Mouse (Mus musculus) kidney, postnatal 4 days (tissue): ENCODE data around the gene Baiap2l1.

ENCODE experiments used
- DNase-seq, 2 experiments: peaks; one replicate each; pipeline ENCODE4 v3.0.0; 2021; ENCODE audit warnings: mixed read lengths in 2 of 2

Gene Baiap2l1

DNA sequence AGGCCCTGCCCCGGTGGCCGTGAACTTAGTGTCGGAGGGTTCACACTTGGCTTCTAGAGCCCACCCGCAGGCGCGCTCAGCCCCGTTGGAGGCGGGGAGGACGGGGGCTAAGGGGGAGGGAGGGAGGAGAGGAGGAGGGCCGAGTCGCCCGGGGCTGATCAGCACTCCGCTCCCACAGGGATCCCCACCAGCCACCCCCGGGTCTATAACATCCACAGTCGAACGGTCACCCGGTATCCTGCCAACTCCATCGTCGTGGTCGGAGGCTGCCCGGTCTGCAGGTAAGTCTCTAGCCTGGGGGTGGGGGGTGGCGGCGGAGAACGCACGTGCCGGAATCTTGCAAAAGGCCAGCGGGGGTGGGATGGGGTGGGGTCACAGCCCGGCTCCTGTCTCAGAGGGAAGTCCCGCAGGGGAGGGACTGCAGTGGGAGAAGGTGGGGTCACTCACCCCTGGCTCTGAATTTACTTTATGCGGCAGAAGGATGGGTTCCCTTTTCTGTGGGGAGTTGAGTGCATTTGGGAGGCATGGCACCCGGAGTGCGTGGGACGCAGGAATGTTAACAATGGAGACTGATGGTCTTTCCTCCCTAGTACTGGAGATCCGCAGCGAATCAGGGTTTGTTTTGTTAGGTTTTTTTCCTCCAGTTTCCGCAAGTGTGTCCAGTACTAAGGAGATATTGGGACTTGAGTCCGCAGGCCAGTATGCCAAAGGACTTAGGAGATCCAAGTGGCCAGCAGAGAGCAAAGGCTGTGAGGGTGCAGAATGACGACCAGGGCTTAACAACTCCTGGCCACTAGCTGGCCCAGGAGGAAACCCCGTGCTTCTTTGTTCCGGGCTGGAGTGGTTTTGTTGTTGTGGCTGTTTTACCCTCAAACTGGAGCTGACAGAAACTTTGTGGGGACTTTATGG, 102.0 kb downstream of the Baiap2l1 start:
- DNase-seq = peak; percentile 67 to 79

DNA sequence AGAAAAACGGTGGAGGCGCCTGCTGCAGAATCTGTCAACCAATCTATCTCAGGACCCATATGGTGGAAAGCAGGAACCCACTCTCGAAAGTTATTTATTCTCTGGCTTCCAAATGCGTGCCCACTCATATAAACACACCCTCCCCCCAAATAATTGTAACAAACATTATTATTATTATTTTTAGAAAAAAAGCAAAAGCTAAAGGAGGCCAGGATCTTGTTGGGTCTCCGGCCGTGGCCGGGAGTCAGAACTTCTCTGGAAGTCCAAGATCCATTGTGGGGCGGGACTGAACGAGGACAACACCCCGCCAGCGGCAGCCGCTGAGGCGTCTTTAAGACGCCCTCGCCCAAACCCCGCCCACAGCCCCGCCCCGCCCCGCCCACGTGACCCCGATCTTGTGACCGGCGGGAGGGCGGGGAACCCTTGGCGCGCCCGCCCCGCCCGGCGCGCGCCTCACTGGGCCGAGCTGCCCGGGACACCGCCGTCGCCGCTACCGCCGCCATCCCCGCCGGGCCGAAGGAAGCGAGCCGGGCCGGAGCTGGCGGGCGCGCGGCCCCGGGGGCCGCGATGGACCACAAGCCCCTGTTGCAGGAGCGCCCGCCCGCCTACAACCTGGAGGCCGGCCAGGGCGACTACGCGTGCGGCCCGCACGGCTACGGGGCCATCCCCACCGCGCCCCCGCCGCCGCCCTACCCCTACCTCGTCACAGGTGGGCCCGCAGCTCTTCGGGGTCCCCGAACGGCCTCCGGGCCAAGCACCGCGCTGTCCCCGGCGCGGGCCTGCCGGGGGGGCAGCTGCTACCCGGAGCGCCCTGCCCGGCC, 102.9 kb downstream of the Baiap2l1 start:
- peak; percentile 88 to 93 for DNase-seq

DNA sequence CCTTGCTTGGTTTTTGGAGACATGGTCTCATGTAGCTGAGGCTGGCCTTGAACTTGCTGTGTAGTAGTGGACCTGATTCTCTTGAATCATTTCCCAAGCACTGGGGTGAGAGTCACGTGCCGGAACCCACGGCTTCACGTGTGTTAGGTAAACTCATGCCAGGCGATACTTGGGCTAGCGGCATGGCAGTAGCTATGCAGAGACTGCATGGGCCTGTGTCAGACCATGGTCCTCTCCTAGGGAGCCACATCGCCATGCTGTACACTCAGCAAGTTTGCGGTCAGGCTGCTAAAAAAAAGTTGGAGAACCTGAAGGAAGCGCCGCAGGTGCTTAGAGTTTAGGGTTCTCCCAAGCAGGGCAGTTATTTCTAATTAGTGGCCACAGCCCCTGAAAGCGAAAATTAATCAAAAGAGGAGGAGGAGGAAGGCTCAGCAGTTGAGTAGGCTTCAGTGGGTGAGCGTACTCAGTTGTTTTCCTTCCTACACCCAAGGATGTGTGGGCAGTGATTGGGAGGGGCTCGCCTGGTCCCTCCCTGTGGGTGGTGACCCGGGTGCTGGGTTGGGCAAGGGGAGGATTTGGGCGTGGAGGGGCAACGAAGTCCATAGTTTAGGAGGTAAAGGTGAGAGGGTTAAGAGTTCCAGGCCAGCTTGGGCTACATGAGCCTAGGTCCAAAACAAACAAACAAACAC, 103.6 kb downstream of the Baiap2l1 start:
- peak; percentile 77 to 86 for DNase-seq

DNA sequence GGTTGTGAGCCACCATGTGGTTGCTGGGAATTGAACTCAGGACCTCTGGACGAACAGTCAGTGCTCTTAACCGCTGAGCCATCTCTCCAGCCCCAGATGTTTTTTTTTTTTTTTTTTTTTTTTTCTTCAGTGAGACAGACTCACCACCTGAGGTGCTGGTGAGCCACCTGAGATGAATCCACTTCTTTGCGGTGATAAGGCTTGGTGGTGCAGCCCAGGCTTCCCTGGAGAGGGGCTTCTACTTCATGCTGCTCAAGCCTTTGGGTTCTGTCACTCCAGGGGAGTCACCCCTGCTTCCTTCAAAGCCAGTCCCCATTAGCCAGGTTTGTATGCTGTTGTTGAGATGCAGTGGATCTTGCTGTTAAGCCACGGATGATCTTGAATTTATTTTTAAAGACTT, 104.7 kb downstream of the Baiap2l1 start:
- DNase-seq = no peak

DNA sequence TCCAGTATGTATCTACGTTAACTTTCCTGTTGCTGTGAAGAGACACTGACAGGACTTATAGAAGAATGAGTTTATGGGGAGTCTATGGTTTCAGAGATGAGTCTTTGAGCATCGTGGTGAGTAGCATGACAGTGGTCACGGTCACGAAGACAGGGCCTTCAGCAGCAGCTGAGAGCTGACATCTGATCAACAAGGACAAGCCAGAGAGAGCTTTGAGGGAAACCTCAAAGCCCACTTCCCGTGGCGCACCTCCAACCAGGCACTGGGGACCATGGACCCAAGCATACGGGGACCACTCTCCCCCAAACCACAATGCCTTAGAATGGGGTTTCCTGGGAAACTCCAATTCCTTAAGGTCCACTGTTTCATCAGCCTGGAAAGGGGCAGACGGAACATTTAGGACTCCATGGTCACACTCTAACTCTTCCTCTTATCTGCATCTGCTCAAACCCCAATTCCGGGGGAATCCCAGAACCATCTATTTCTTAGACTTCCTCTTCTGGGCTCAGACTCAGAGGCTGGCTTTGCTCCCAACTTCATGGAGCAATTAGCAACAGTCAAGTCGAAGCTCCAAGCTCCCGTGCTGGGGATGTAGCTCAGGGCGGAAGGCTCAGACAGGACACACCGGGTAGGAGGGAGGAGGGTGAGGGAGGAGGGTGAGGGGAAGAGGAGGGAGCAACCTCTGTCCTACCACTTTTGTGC, 105.9 kb downstream of the Baiap2l1 start:
- DNase-seq = no peak

DNA sequence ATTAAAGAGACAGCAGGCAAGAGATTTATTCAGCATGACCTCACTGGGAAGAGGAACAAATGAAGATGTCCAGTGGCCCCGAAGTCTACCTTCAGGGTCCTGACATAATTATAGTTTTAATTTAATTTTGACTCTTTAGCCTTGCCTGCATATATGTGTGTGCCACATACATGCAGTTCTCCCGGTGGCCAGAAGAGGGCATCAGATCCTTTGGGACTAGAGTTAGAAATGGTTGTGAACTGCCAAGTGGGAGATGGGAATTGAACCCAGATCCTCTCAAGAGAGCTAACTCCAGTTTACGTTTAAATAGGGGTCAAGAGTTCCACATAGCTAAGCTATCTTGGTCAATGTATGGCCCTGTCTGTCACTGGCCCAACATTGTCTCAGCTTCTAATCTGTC, 108.0 kb downstream of the Baiap2l1 start:
- no peak for DNase-seq

DNA sequence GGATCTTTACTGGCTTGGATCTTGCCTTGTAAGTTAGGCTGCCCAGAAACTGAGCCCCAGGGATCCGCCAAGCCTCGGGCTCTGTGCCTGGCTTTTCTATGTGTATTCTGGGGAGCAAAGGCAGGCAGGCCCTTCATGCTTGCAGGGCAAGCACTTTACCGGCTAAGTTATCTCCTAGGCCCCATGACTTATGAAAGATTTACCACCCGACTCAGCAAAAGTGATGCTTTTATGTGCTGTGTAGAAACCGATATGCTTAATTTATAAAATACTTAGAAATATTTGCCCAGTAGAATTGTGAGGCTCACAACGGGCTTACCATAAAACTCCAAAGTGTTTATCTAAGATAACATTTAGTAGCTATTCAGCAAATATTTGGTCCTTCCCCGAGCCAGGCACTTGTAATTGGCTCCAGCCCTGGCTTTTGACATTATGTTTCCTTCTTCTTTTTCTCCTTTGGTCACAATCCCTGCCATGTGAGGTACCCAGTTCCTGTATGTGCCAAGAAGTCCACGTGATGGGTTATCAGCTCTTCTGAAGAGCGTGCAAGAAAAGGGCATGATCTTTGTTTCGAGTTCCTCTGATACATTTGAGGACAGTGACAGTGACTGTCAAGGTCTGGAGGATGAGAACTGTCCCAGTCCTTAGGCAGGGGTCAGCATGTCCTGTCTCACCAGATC, 109.9 kb downstream of the Baiap2l1 start:
- no peak for DNase-seq

DNA sequence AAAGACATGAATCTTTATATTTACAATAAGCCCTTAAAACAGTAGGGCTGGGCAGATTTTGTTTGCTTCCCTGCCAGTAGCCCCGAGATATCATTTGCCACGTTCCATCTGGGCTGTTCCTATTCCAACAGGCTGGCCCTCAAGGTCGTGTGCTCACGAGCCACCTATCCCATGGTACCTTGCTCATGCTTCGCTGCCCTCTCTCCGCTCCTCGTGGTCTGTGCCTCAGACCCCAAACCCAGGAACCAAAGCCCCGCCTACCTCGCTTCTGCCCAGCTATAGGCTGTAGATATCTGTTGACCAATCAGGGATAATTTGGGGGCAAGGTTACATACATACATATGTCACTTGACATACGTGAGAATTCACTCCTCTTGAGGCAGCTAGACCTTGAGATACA, 110.6 kb downstream of the Baiap2l1 start:
- DNase-seq = no peak

DNA sequence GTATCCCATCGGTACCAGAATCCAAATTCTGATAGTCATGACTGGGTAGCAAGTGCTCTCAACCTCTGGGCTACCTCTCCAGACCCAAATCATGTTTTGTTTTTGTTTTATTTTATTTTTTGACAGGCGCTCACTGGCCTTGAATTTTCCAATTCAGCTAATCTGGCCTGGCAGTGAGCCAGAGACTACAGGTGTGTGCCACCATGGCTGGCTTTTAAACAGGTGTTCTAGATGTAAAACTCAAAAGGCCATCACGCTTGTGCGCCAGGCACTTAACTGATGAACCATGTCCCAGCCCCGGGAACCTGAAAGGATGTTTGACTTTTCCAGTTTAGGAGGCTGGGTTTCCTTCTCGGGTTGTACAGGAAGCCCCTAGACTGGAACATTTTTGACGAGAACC, 111.2 kb downstream of the Baiap2l1 start:
- DNase-seq = peak; percentile 21 to 43

DNA sequence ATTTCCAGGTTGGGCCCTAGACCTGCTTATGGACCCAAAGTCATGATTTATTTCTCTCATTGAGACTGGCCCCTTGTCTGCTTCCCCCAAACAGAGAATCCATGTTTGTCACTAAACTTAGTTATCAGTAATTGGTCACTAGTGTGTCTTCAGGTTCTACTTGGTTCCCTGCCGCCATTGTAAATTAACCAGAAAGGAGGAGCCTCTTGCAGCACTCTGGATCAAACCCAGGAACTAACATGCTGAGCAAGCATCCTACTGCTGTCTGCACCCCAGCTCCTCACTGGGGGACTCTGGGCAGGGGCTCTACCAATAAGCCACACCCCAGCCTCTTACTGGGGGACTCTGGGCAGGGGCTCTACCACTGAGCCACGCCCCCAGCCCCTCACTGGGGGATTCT, 112.3 kb downstream of the Baiap2l1 start:
- DNase-seq = no peak

DNA sequence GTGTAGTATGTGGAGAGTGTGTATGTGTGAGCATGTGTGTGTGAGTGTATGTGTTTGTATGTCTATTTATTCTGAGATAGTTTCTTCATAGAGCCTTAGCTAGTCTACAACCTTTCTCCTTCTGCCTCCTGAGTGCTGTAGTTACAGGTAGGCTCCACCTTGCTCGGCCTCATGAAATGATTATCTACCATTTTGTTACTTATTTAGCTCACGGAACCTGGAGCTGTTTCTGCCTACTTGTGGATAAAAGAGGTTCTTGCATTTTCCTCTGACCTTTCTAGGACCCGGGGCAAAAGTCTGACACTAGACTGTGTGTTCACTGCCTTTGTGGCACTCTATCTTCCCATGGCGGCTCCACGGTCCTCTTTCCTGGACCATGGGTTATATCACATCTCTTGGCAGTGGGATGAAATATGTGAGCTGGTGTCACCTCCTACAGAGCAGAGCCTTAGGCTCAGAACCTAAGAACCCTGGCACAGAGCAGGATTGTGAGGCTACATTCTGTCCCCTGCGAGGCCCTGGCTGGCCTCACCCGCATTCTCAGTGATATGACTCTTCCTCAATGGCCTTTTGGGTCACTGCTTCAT, 113.9 kb downstream of the Baiap2l1 start, which contains the start of gene Bri3:
TSS of gene Bri3 (plus strand) at position 537 of the 587 bp plus-strand sequence.
- DNase-seq = no peak

DNA sequence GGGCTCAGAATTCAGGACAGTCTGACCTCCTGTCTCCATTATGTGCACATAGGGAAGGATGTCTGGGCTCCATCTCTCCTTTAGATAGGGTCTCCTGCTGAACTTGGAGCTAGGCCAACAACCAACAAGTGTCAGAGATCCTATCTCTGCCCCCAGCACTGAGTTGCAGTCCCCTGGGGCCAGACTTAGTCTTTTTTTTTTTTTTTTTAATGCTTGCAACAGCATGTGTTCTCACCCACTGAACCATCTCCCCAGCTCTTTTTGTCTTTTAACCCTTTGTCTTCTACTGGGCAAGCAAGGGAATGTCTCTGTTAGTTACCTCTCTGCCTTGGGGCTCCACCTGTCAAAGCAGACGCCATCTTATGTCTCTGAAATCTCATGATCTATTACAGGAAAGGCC, 118.9 kb downstream of the Baiap2l1 start:
- DNase-seq = no peak

DNA sequence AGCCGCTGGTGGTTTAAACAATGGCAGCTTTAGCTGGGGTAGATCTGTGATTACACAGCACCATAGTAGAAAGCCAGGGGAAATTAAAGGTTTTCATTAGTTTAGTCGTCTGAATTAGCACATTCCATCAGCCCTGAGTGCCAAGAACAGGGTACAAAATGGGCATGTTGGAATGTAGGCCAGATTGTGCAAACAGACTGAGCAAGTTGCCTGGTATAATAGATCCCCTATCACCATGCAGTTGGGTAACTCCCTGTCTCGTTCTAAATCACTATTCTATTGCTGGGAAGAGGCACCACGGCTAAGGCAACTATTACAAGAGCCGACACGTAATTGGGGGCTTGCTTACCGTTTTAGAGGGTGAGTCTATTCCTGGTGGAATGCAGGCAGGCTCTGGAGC, 123.2 kb downstream of the Baiap2l1 start:
- no peak for DNase-seq

DNA sequence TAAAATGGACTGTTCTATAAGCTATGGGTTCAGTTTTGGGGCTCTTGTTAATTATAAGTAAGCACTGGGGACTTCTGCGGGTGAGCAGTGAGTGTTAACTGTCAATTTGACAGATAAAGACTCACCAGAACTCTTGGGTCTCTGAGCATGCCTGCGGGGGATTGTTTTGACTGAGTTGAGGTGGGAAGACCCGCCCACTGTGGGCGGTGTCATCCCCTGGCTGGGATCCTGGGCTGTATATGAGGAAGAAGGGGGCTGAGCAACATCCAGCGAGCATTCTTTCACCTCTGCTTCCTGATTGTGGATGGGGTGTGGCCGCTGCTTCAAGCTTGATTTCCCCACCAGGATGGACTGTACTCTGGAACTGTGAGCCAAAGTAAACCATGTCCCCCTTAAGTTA, 123.7 kb downstream of the Baiap2l1 start:
- DNase-seq = no peak

DNA sequence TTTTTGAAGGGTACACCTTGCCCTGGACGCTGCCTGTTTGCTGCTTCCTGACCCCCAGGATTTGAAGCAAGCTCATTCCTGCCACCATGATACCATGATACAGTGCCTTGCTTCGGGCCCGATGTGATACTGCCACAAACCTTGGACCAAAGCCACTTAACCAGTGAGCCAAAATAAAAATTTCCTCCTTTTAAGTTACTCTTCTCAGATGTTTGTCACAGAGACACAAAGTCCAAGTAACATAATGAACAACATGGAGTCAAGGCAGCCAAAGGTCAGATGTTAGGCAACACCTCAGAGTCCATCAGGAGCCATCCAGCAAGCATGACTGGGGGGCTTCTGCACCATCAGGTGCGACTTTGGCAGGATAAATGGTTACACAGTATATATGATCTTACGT, 125.4 kb downstream of the Baiap2l1 start:
- DNase-seq = no peak

DNA sequence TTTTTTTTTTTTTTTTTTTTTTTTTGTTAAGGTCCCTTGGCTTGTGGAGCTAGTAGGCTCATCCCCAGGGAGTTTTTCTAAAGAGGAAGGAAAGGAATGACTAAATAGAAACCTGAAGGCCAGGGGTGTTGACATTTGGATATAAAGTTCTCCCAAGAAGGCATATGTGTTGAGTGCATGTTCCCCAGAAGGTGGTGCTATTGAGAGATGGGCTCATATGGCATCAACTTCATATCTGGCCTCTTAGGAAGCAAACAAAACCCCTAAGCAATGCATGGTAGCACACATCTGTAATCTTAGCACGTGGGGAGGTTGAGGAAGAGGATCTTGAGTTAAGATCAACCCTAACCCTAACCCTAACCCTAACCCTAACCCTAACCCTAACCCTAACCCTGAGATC, 126.5 kb downstream of the Baiap2l1 start:
- DNase-seq = no peak

DNA sequence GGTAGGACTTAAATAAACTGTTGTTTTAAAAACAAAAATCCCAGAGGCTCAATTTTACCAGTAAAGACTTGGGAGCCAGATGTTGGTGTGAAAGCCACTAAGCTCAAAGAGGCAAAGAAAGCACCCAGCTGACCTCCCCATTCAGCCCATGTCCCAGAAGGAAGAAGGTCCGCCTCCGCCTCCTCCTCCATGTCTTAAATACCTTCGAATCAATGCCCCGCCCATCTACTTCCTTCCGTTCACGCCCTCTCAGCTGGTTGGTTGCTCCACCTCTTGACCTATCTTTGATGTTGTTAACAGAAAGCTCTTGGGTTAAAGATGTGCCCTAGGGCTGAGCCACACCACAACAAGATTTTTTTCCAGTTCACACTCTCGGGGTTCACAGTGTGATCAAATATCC, 127.7 kb downstream of the Baiap2l1 start:
- no peak for DNase-seq

DNA sequence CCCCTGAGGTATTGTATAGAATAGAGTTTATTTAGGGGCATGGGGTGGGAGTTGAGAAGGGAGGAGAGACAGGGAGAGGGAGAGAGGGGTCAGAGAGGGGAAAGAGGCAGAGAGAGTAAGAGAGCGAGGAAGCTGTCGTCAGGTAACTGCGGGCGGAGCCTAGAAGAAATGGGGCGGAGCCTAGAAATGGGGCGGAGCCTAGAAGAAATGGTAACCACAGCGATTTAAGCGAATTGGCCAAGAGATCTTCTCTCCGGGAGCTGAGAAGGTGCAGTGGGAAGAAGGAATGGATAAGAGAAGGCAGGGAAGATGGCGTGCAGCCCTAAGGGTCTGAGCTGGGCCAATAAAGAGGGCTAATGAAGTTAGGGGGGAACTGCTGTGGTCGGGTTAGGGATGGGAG, 131.7 kb downstream of the Baiap2l1 start:
- DNase-seq = no peak

DNA sequence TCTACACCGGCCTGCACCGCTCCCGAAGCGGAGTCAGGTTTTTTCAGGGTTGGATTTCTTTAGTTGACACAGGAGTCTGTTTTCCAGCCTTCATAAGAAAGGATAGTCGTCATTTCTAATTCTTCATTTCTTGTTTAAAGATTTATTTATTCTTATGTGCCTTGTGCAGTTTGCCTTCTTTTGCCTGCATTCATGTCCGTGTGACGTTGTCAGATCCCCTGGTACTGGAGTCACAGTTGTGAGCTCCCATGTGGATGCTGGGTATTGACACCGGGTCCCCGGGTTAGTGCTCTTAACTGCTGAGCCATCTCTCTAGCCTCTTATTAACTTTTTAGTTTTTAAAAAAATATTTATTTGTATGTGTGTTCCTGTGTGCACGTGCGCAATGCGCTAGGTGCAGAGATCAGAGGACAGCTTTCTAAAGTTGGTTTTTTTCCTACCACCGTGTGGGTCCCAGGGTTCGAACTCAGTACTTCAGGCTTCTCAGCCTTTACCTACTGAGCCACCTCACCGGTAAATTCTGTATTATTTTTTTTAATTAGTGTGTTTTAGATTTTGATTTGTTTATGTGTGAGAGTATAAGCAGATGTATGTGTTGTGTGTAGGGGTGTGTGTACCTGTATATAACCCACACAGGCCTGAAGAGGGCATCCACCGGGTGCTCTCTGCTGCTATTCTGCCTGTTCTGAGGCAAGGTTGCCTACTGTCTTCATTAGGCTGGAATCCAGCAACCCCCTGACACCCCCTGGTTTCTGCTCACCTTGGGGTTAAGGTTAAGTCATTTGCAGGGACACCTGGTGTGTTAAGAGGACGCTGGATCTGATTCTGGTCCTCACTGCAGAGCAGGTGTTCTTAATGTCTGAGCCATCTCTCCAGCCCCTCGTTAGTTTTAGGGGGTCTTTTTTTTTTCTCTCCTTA, 133.8 kb downstream of the Baiap2l1 start:
- peak in 1 of 2 experiments; percentile 31 for DNase-seq

DNA sequence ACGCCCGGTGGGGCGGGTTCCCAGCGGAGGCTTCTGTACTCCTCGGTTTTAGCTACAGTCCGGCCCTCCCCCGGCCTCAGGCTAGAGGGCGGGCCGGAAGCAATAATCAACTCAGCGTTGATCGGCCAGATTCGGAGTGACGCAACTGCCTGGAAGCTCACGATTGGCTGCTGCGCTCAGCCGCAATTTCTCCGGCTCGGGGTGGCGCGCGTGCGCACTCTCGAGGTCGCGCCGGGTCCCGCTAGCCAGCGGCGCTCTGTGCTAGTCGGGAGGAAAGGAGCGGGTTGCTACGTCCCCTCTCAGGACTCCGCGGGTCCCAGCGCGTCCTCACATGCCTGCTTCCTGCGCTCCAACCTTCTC, 134.4 kb downstream of the Baiap2l1 start, which contains the start of gene Tecpr1:
TSS of gene Tecpr1 (minus strand) at position 113 of the 360 bp plus-strand sequence.
- DNase-seq = peak; percentile 95 to 96
